Mouse (Mus musculus): ENCODE measurements around the gene Zswim8. TPM values are rescaled to one million over a fixed set of nuclear protein-coding genes. Genes with fewer than 3 reads are reported as not detected.

The Zswim8 gene
- polyA plus RNA-seq, 1 experiment from 2014 or later, result 13.6 TPM

DNA sequence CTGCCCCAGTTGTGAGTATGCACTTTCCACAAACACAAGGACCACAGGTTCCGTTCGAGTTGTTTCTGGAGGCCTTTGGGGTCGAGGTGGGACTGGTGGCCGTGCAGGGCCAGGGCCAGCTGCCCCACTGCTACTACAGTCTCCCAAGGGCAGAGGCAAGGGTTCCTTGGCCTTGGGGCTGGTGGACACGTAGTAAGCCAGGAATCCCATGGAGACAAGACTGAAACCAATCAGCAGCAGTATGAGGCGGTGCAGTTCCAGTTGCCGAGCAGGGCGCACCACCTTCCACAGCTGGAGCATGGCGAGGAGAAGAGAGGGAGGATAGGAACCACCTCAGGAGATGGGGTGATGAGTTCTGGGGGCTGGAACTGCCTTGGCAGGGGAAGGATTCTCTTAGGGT lies 22.5 kb downstream of the Zswim8 start:
- peaks cover 35% of the 10 kb centered on the region for H3K36me3 ChIP-seq (ENCODE audit: control insufficient read depth, insufficient read depth, low read length)
- 92% methylated on average over 9 of the region's 9 CpGs for WGBS

DNA sequence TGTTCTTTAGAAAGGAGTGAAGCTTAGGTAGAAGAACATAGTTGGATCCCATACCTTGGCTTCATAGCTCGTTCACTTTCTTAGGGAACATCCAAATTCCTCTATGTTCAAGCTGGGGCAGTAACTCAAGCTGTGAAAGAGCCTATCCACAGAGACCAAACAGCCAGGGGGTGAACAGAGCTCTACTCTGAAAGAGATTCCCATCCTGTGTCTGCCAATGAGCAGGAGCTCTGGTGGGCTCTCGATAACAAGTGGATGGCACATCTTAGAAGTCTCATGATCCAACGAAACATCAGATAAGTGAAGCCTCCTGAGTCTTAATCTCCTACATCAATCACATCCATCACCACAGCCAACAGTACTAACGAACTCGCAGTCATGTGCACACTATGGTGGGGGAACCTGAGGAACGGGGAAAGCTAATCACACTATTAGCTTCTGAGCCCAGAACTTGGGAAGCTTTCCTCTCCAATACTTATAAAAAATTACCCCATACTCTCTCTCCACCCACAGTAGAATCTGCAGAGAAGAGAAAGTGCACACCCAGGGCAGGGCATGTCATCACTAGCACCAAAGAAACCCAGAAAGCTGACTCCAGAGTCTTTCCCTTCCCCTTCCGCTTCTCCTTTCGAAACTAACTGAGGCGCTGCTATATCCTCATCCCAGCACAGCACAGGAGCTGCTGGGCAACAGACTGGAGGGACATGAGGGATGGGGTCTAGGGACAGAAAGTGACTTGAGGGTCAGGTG lies 23.7 kb downstream of the Zswim8 start:
- no peak for TF ChIP-seq EP300 (optimal IDR thresholded peaks at IDR 0.05)
- no peak for TF ChIP-seq CTCF (IDR thresholded peaks at IDR 0.05; ENCODE audit: low read depth)
- 68% methylated on average over 9 of the region's 9 CpGs for WGBS
- H3K27ac ChIP-seq (replicated peaks), result no peak overlapping the region
- H3K4me3 ChIP-seq (ENCODE audit: low read depth, low read length), result no peak overlapping the region
- H3K4me1 ChIP-seq (replicated peaks; ENCODE audit: control insufficient read depth, insufficient read depth), result 0 out of 2 replicates have a peak, but pooled peaks cover 3% of the 10 kb centered on the region
- no peak overlapping the region for H3K9ac ChIP-seq (ENCODE audit: low read length)
- H3K27me3 ChIP-seq (ENCODE audit: control insufficient read depth, insufficient read depth, low read length), result no peaks in the 10 kb centered on the region
- no peak overlapping the region for H3K4me2 ChIP-seq (replicated peaks; ENCODE audit: low read depth)
- H3K9me3 ChIP-seq (ENCODE audit: control insufficient read depth, low read length), result no peaks in the 10 kb centered on the region
- ATAC-seq (ENCODE audit: low FRiP score, low TSS enrichment) (no peak), DNase-seq (ENCODE audit: low spot score) (no peak)
- H3K36me3 ChIP-seq (ENCODE audit: control insufficient read depth, insufficient read depth, low read length), result peaks cover 25% of the 10 kb centered on the region

More for the DNA sequence above, 22.5 kb downstream of the Zswim8 start:
- ATAC-seq (ENCODE audit: low FRiP score, low TSS enrichment) (no peak), DNase-seq (ENCODE audit: low spot score) (no peak)
- TF ChIP-seq CTCF (IDR thresholded peaks at IDR 0.05; ENCODE audit: low read depth), result no peak
- no peaks in the 10 kb centered on the region for H3K4me1 ChIP-seq (replicated peaks; ENCODE audit: control insufficient read depth, insufficient read depth)
- H3K4me3 ChIP-seq (ENCODE audit: low read depth, low read length), result no peak overlapping the region
- no peaks in the 10 kb centered on the region for H3K9me3 ChIP-seq (ENCODE audit: control insufficient read depth, low read length)
- H3K9ac ChIP-seq (ENCODE audit: low read length), result no peak overlapping the region
- H3K4me2 ChIP-seq (replicated peaks; ENCODE audit: low read depth), result no peak overlapping the region
- no peak overlapping the region for H3K27ac ChIP-seq (replicated peaks)
- H3K27me3 ChIP-seq (ENCODE audit: control insufficient read depth, insufficient read depth, low read length), result no peaks in the 10 kb centered on the region

DNA sequence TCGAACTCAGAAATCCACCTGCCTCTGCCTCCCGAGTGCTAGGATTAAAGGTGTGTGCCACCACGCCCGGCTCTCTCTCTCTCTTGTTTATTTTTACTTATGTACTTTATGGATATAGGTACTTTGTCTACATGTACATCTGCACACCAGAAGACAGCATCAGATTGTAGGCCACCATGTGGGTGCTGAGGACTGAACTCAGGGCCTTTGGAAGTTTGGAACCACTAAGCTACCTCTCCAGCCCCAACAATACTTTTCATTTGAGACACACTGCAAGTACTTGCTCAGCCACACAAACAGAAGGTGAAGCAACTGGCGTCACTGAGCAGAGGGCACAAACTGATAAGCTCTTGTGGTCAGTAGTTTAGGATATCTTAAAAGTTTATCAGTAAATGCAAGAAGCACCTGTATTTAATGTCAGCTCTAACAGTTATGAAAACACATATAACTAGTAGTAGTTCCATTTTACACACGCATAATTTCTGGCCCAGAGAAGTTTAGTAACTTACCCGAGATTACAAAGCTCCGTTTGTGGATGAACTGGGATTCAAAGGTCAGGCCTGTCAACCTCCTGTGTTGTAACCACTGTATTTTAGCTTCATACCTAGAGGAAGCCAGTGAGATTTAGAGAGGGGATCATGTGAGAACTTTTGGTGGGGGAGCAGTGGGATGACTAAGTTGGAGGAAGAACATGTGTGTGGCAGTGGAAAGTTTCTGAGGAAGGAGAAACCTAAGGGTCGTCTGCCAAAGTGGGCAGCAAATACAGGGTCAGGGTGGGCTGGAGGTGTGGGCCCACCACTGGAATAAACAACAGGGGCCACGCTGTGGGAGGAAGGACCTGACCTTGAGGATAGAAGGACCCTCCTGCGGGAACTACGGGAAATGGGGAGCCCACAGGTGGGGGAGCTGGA lies 25.9 kb downstream of the Zswim8 start:
- Histone ChIP-seq H3K4me1 (replicated peaks; ENCODE audit: control insufficient read depth, insufficient read depth) (peaks cover 3% of the 10 kb centered on the region; the same call in 1 of the 2 replicates), H3K27me3 (ENCODE audit: control insufficient read depth, insufficient read depth, low read length) (no peaks in the 10 kb centered on the region), H3K4me3 (ENCODE audit: low read depth, low read length) (peak overlapping the region; percentile 89), H3K4me2 (replicated peaks; ENCODE audit: low read depth) (peak overlapping the region; percentile 96), H3K27ac (replicated peaks) (peak overlapping the region; percentile 94), H3K36me3 (ENCODE audit: control insufficient read depth, insufficient read depth, low read length) (peaks cover 17% of the 10 kb centered on the region), H3K9me3 (ENCODE audit: control insufficient read depth, low read length) (no peaks in the 10 kb centered on the region), H3K9ac (ENCODE audit: low read length) (peak overlapping the region; percentile 96)
- DNase-seq (ENCODE audit: low spot score) (no peak), ATAC-seq (ENCODE audit: low FRiP score, low TSS enrichment) (no peak)
- 32% methylated on average over 12 of the region's 12 CpGs for WGBS
- TF ChIP-seq CTCF (IDR thresholded peaks at IDR 0.05; ENCODE audit: low read depth), result no peak
- no peak for TF ChIP-seq EP300 (optimal IDR thresholded peaks at IDR 0.05)

- peaks cover 9% of the 10 kb centered on the region for H3K36me3 ChIP-seq (ENCODE audit: control insufficient read depth, insufficient read depth, low read length)
- WGBS, result under 1% methylated on average over 57 of the region's 81 CpGs
- H3K9me3 ChIP-seq (ENCODE audit: control insufficient read depth, low read length), result no peaks in the 10 kb centered on the region
- peak within 1 kb of the TSS; percentile 96 for H3K4me2 ChIP-seq (replicated peaks; ENCODE audit: low read depth)
- H3K27ac ChIP-seq (replicated peaks), result peak within 1 kb of the TSS; percentile 94
- peak within 1 kb of the TSS; percentile 89 for H3K4me3 ChIP-seq (ENCODE audit: low read depth, low read length)
- peaks cover 3% of the 10 kb centered on the region; the same call in 1 of the 2 replicates for H3K4me1 ChIP-seq (replicated peaks; ENCODE audit: control insufficient read depth, insufficient read depth)
- DNase-seq (ENCODE audit: low spot score), result peak; percentile 93
- H3K9ac ChIP-seq (ENCODE audit: low read length), result peak within 1 kb of the TSS; percentile 96
- peak; percentile 97 for ATAC-seq (ENCODE audit: low FRiP score, low TSS enrichment)
- H3K27me3 ChIP-seq (ENCODE audit: control insufficient read depth, insufficient read depth, low read length), result no peaks in the 10 kb centered on the region
- peak; percentile 36; the same call in 1 of the 2 replicates for TF ChIP-seq CTCF (IDR thresholded peaks at IDR 0.05; ENCODE audit: low read depth)
- TF ChIP-seq EP300 (optimal IDR thresholded peaks at IDR 0.05), result no peak
Observed at GRCm38 (mm10) chr14:20733952-20734774, 26.8 kb downstream of the Zswim8 start, which contains the start of gene Ndst2. TSS of gene Ndst2 (minus strand) at chr14:20734562.

DNA sequence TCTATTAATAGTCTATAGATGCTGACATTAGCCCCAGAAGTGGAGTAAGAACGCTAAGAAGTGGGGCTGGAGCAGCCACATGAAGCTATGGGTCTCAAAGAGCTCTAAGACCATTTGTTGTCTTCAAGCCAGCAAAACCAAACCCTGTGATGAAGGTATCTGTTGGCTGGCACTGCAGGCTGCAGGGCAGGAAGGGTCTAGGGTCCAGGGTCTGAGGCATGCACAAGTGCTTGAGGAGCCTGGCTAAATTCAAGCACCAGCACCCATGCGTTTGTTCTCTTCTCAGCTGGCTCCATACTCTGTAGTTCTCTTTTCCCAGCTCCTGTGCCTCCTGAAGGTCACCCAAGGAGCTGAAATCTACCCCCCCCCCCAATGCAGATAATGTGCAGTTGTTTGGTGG lies 27.7 kb downstream of the Zswim8 start:
- Histone ChIP-seq H3K9ac (ENCODE audit: low read length) (no peak overlapping the region; the same call in 1 of the 2 replicates), H3K9me3 (ENCODE audit: control insufficient read depth, low read length) (no peaks in the 10 kb centered on the region), H3K4me2 (replicated peaks; ENCODE audit: low read depth) (no peak overlapping the region), H3K4me3 (ENCODE audit: low read depth, low read length) (no peak overlapping the region), H3K36me3 (ENCODE audit: control insufficient read depth, insufficient read depth, low read length) (peaks cover 5% of the 10 kb centered on the region), H3K4me1 (replicated peaks; ENCODE audit: control insufficient read depth, insufficient read depth) (peaks cover 3% of the 10 kb centered on the region; the same call in 1 of the 2 replicates), H3K27me3 (ENCODE audit: control insufficient read depth, insufficient read depth, low read length) (no peaks in the 10 kb centered on the region), H3K27ac (replicated peaks) (peak overlapping the region; percentile 65)
- no peak for ATAC-seq (ENCODE audit: low FRiP score, low TSS enrichment)
- TF ChIP-seq EP300 (optimal IDR thresholded peaks at IDR 0.05) (no peak), CTCF (IDR thresholded peaks at IDR 0.05; ENCODE audit: low read depth) (no peak)
- DNase-seq (ENCODE audit: low spot score), result no peak
- WGBS, result 42% methylated on average over 2 of the region's 2 CpGs
